Mouse (Mus musculus) stomach, postnatal 0 days (tissue): ENCODE measurements around the gene Lsm7. TPM values are rescaled to one million over a fixed set of nuclear protein-coding genes. Genes with fewer than 3 reads are reported as not detected.
"Not testable (repeated sequence)": the region's sequence is repeated elsewhere in the genome, so short reads cannot be mapped to it uniquely, and the experiment has no call there.

Source experiments
- ATAC-seq: fragments of 200-750 bp; cut with Nextera tagmentation; 2 replicates; pipeline ENCODE4 v1.8.0; 2017; ENCODE audit not compliant: low FRiP score, low TSS enrichment
- DNase-seq: peaks from one replicate; pipeline ENCODE4 v3.0.0-alpha.2; 2016; ENCODE audit warnings: low spot score
- H3K27ac ChIP-seq: fragments of 300-500 bp; sonication (generic); replicated peaks from 2 replicates; pipeline ENCODE4 v1.5.1; 2014; ENCODE audit warnings: mild to moderate bottlenecking, control low read depth
- H3K27me3 ChIP-seq: fragments of 300-500 bp; sonication (generic); 2 replicates; pipeline ENCODE4 v1.6.1; 2014; ENCODE audit warnings: low read length; ENCODE audit not compliant: control insufficient read depth, insufficient read depth
- H3K36me3 ChIP-seq: fragments of 300-500 bp; sonication (generic); 2 replicates; pipeline ENCODE4 v1.6.1; 2014; ENCODE audit warnings: low read length, mixed read lengths; ENCODE audit not compliant: control insufficient read depth, insufficient read depth
- H3K4me1 ChIP-seq: fragments of 300-500 bp; sonication (generic); replicated peaks from 2 replicates; pipeline ENCODE4 v1.6.1; 2014; ENCODE audit warnings: antibody characterized with exemption; ENCODE audit not compliant: control insufficient read depth, insufficient read depth
- H3K4me2 ChIP-seq: fragments of 300-500 bp; sonication (generic); replicated peaks from 2 replicates; pipeline ENCODE4 v1.6.1; 2014; ENCODE audit warnings: low read depth, mild to moderate bottlenecking, control low read depth, moderate library complexity
- H3K4me3 ChIP-seq: fragments of 300-500 bp; sonication (generic); 2 replicates; pipeline ENCODE4 v1.5.1; 2014; ENCODE audit warnings: low read depth, low read length, control low read depth
- H3K9ac ChIP-seq: fragments of 300-500 bp; sonication (generic); 2 replicates; pipeline ENCODE4 v1.6.1; 2014; ENCODE audit warnings: mild to moderate bottlenecking, low read length, control low read depth, mixed read lengths
- H3K9me3 ChIP-seq: fragments of 300-500 bp; sonication (generic); 2 replicates; pipeline ENCODE4 v1.6.1; 2016; ENCODE audit warnings: low read length; ENCODE audit not compliant: control insufficient read depth
- CTCF ChIP-seq: IDR thresholded peaks from 2 replicates; pipeline ENCODE4 v1.5.1; 2016; ENCODE audit warnings: antibody characterized with exemption, low read depth, mild to moderate bottlenecking, moderate library complexity
- EP300 ChIP-seq: optimal IDR thresholded peaks from 2 replicates; pipeline ENCODE3; 2016; ENCODE audit warnings: antibody characterized with exemption
- WGBS: fragments of 180-500 bp; shearing (Covaris S2); extraction: QIAGEN DNeasy Blood & Tissue Kit; methylation state at CpG from one replicate; pipeline ENCODE4 v1.1.7; 2014; 5-methylcytosine and 5-hydroxymethylcytosine counted together
- polyA plus RNA-seq: library from polyadenylated mRNA; unstranded; fragments of >200 nt; fragmentation: Nextera tagmentation; extraction: Ambion mirVana; gene quantifications from 2 replicates; pipeline ENCODE4 v1.2.1, GENCODE M21; 2015

The Lsm7 gene
- polyA plus RNA-seq, 1 experiment from 2014 or later = 180 TPM

DNA sequence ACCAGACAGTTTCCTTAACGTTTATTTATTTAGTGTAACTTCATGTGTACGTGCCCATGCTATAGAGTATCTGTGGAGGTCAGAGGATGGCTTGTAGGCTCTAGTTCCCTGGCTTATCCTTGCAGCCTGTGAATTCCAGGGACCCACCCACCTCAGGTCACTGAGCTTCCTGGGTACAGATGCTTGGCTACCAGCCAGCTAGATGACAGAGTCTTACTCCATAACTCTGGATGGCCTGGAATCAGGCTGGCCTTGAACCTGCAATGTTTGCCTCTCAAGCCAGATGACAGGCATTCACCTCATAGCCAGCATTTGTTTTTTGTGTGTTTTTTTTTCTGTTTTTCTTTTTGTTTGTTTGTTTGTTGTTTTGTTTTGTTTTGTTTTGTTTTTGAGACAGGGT, 37.8 kb downstream of the Lsm7 start:
- DNase-seq (peak; percentile 18), ATAC-seq (no peak)
- Histone ChIP-seq H3K27me3 (no peaks in the 10 kb centered on the region), H3K4me1 (no peaks in the 10 kb centered on the region), H3K9ac (no peak overlapping the region), H3K9me3 (no peaks in the 10 kb centered on the region), H3K4me3 (no peak overlapping the region), H3K4me2 (no peak overlapping the region), H3K36me3 (no peaks in the 10 kb centered on the region), H3K27ac (no peak overlapping the region)
- TF ChIP-seq EP300 = no peak
- no peak for TF ChIP-seq CTCF
- 51% methylated on average over 2 of the region's 2 CpGs for WGBS

DNA sequence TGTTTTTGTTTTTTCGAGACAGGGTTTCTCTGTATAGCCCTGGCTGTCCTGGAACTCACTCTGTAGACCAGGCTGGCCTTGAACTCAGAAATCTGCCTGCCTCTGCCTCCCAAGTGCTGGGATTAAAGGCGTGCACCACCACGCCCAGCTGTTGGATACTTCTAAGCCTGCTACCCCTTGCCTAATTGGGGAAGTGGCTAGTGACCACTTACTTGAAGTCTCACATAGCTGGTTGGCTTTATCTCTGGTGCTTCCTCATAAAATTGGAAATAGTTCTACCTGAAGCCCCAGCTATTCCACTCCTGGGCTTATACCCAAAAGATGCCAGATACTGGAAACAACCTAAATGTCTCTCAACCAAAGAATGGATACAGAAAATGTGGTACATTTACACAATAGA, 38.7 kb downstream of the Lsm7 start:
- H3K9ac ChIP-seq, H3K36me3 ChIP-seq, DNase-seq, ATAC-seq, H3K4me3 ChIP-seq, H3K27ac ChIP-seq, H3K27me3 ChIP-seq, H3K4me2 ChIP-seq, H3K9me3 ChIP-seq, H3K4me1 ChIP-seq: not testable (repeated sequence)
- WGBS = 71% methylated on average over 3 of the region's 3 CpGs

DNA sequence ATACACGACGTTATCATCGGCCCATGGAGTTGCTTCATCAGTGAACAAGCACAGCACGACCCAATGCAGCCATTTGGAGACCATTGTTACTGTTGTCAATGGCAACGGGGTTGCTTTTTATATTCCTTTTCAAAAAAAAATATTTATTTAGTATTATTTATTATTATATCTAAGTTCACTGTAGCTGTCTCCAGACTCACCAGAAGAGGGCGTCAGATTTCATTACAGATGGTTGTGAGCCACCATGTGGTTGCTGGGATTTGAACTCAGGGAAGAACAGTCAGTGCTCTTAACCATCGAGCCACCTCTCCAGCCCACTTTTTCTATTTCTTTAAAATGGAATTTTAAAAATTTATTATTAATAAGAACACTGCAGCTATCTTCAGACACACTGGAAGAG, 40.2 kb downstream of the Lsm7 start:
- Histone ChIP-seq H3K36me3 (no peaks in the 10 kb centered on the region), H3K27me3 (no peaks in the 10 kb centered on the region), H3K9me3 (no peaks in the 10 kb centered on the region), H3K27ac (no peak overlapping the region), H3K4me3 (no peak overlapping the region), H3K4me1 (no peaks in the 10 kb centered on the region), H3K9ac (no peak overlapping the region), H3K4me2 (no peak overlapping the region)
- DNase-seq (no peak), ATAC-seq (no peak)
- WGBS = 58% methylated on average over 7 of the region's 7 CpGs
- TF ChIP-seq CTCF (peak; percentile 25; the same call in 1 of the 2 replicates), EP300 (no peak)

DNA sequence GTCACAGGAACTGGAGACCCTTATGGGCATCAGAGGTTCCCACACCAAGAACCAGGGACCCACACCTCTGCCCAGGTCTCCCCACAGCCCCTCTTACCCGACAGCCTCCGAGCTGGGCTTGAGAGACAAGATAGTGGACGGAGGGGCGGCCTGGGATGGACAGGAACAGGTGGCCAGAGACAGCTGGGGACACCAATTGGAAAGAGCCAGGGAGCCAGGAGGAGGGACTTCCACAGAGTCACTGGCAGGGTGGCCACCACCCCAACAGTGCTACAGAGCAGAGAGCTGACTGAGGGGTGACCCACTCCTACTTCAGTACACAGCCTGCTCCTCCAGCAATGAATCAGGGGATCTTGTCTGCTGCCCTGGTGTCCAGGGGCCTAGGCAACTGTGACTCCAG, 41.6 kb downstream of the Lsm7 start, which contains the start of gene Jsrp1:
Gene Jsrp1 (minus strand): TSS at position 133 of the 400 bp plus-strand sequence.
- Histone ChIP-seq H3K27me3 (no peaks in the 10 kb centered on the region), H3K9me3 (no peaks in the 10 kb centered on the region), H3K4me1 (no peaks in the 10 kb centered on the region), H3K27ac (no peak within 1 kb of the TSS), H3K9ac (no peak within 1 kb of the TSS), H3K4me2 (no peak within 1 kb of the TSS), H3K36me3 (no peaks in the 10 kb centered on the region), H3K4me3 (no peak within 1 kb of the TSS)
- TF ChIP-seq CTCF (no peak), EP300 (no peak)
- ATAC-seq = no peak; the same call in 1 of the 2 replicates
- DNase-seq = no peak
- 76% methylated on average over 4 of the region's 4 CpGs for WGBS

DNA sequence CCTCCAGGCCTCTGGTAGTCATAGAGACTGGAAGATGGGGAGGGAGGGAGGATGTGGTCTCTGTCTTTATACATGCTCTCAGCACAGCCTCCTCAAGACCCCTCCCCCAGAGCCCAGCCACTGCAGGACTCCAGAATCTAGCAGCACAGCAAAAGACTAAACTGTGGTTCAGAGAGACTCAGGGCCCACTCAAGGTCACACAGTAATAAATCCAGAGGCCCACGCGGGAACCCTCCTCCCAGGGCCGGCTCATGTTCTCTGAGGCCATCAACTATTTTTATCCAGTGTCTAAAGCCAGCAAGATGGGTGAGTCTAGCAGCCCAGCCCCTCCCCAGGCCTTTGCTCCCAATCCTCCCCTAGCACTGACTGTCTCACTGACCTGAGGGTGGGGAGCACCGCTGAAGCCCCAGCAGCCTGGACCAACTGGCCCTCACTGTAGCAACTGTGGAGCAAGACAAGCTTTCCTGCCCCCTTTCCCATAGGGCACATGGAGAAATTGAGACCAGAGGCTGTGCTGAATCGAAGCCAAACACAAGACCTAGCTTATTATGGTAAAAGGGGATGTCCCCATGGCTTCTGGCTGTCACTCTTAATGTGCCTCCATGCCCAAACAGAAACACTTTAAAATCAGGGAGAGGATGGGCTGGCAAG, 42.5 kb downstream of the Lsm7 start:
- TF ChIP-seq EP300 (no peak), CTCF (no peak)
- Histone ChIP-seq H3K27ac (no peak overlapping the region), H3K4me1 (no peaks in the 10 kb centered on the region), H3K9ac (no peak overlapping the region), H3K36me3 (no peaks in the 10 kb centered on the region), H3K4me3 (no peak overlapping the region), H3K9me3 (no peaks in the 10 kb centered on the region), H3K4me2 (no peak overlapping the region), H3K27me3 (no peaks in the 10 kb centered on the region)
- 52% methylated on average over 5 of the region's 5 CpGs for WGBS
- ATAC-seq = no peak
- DNase-seq = no peak

DNA sequence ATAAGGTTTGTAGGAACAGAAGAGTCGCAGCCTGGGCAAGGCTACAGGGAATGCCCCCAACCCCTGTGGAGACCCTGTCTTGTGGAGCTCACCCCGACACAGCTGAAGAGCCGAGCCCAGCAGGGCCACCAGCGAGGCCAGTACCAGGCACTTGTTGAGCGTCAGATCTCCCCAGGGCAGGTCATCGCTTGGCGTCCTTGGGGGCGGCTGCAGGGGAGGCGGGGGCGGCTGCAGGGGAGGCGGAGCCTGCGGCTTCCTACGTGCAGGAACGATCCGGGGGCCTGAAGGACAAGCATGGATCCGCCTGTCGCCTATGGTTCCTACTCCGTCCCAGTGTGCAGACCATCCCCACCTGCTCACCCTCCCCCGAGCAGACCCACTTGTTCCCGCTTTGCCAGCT, 44.9 kb downstream of the Lsm7 start:
- WGBS = 13% methylated on average over 19 of the region's 20 CpGs
- Histone ChIP-seq H3K9ac (no peak overlapping the region), H3K4me2 (no peak overlapping the region), H3K27ac (no peak overlapping the region), H3K4me1 (no peaks in the 10 kb centered on the region), H3K4me3 (no peak overlapping the region), H3K36me3 (no peaks in the 10 kb centered on the region), H3K9me3 (no peaks in the 10 kb centered on the region), H3K27me3 (no peaks in the 10 kb centered on the region)
- ATAC-seq (no peak), DNase-seq (no peak)
- TF ChIP-seq CTCF (no peak), EP300 (no peak)
